Mouse (Mus musculus): ENCODE data around the gene a.
"Not testable (repeated sequence)": the region's sequence is repeated elsewhere in the genome, so short reads cannot be mapped to it uniquely, and the experiment has no call there.

Gene a

GRCm38 (mm10) chr2:154920896-154921295, 129.7 kb downstream of the a start:
- no peak for DNase-seq (ENCODE audit: extremely low spot score, low spot score)

- not testable (repeated sequence) for DNase-seq (ENCODE audit: extremely low spot score, low spot score)
These were observed 130.9 kb downstream of the a start for GRCm38 (mm10) chr2:154922134-154922533.

- no peak for DNase-seq (ENCODE audit: extremely low spot score, low spot score)
These were observed 134.3 kb downstream of the a start for GRCm38 (mm10) chr2:154925411-154926031.

- DNase-seq (ENCODE audit: extremely low spot score, low spot score), result no peak
These were observed 135.6 kb downstream of the a start for GRCm38 (mm10) chr2:154926843-154927242.

- no peak for DNase-seq (ENCODE audit: extremely low spot score, low spot score)
These were observed 137.1 kb downstream of the a start for GRCm38 (mm10) chr2:154928298-154928697.

- DNase-seq (ENCODE audit: extremely low spot score, low spot score), result no peak
These were observed 142.7 kb downstream of the a start for GRCm38 (mm10) chr2:154933884-154934283.

GRCm38 (mm10) chr2:154936106-154936505, 144.9 kb downstream of the a start:
- DNase-seq (ENCODE audit: extremely low spot score, low spot score), result no peak

- no peak for DNase-seq (ENCODE audit: extremely low spot score, low spot score)
These were observed 145.4 kb downstream of the a start for GRCm38 (mm10) chr2:154936536-154937155.

- no peak for DNase-seq (ENCODE audit: extremely low spot score, low spot score)
These were observed 146.6 kb downstream of the a start for GRCm38 (mm10) chr2:154937547-154938390.

- DNase-seq (ENCODE audit: extremely low spot score, low spot score), result no peak
These were observed 150.8 kb downstream of the a start for GRCm38 (mm10) chr2:154941952-154942351.

GRCm38 (mm10) chr2:154942546-154942945, 151.3 kb downstream of the a start:
- DNase-seq (ENCODE audit: extremely low spot score, low spot score), result no peak

GRCm38 (mm10) chr2:154943101-154943500, 151.9 kb downstream of the a start:
- DNase-seq (ENCODE audit: extremely low spot score, low spot score), result peak; percentile 73

GRCm38 (mm10) chr2:154946921-154947320, 155.7 kb downstream of the a start:
- no peak for DNase-seq (ENCODE audit: extremely low spot score, low spot score)

GRCm38 (mm10) chr2:154949352-154949751, 158.2 kb downstream of the a start:
- DNase-seq (ENCODE audit: extremely low spot score, low spot score), result no peak

GRCm38 (mm10) chr2:154949877-154950276, 158.7 kb downstream of the a start:
- DNase-seq (ENCODE audit: extremely low spot score, low spot score), result no peak

- DNase-seq (ENCODE audit: extremely low spot score, low spot score), result no peak
These were observed 159.4 kb downstream of the a start for GRCm38 (mm10) chr2:154950601-154951000.

GRCm38 (mm10) chr2:154959486-154959885, 168.3 kb downstream of the a start:
- DNase-seq (ENCODE audit: extremely low spot score, low spot score), result no peak

GRCm38 (mm10) chr2:154959909-154960308, 168.7 kb downstream of the a start:
- no peak for DNase-seq (ENCODE audit: extremely low spot score, low spot score)

GRCm38 (mm10) chr2:154963176-154963575, 172.0 kb downstream of the a start:
- no peak for DNase-seq (ENCODE audit: extremely low spot score, low spot score)

- not testable (repeated sequence) for DNase-seq (ENCODE audit: extremely low spot score, low spot score)
These were observed 178.7 kb downstream of the a start for GRCm38 (mm10) chr2:154969740-154970397.

- no peak for DNase-seq (ENCODE audit: extremely low spot score, low spot score)
These were observed 180.9 kb downstream of the a start for GRCm38 (mm10) chr2:154971919-154972692.
